Mouse (Mus musculus) frontal cortex, adult (tissue): ENCODE data around the gene Ntn4.
A peak's percentile ranks its signal among the peaks of the same experiment; 100 is the strongest.

Experiments
- ATAC-seq: cut with Nextera tagmentation; 2 replicates; pipeline ENCODE4 v1.9.2; 2017; ENCODE audit warnings: mild to moderate bottlenecking, moderate library complexity, mixed read lengths; ENCODE audit not compliant: low TSS enrichment

Ntn4 gene

GRCm38 (mm10) chr10:93640521-93640952, at the start of gene Ntn4:
Gene Ntn4, plus strand, starts transcription at chr10:93640681.
- no peak for ATAC-seq

- no peak for ATAC-seq
Measured at GRCm38 (mm10) chr10:93592456-93592855, 48.0 kb upstream of the Ntn4 start.

GRCm38 (mm10) chr10:93594022-93594482, 46.4 kb upstream of the Ntn4 start:
- peak; percentile 72 for ATAC-seq

GRCm38 (mm10) chr10:93595831-93596230, 44.6 kb upstream of the Ntn4 start:
- ATAC-seq: no peak

GRCm38 (mm10) chr10:93596641-93597040, 43.8 kb upstream of the Ntn4 start:
- ATAC-seq: no peak

GRCm38 (mm10) chr10:93602309-93602708, 38.2 kb upstream of the Ntn4 start:
- no peak for ATAC-seq

- ATAC-seq: no peak
Measured at GRCm38 (mm10) chr10:93603256-93603655, 37.2 kb upstream of the Ntn4 start.

GRCm38 (mm10) chr10:93606326-93606725, 34.2 kb upstream of the Ntn4 start:
- no peak for ATAC-seq

GRCm38 (mm10) chr10:93608051-93608450, 32.4 kb upstream of the Ntn4 start:
- ATAC-seq: no peak

- ATAC-seq: no peak
Measured at GRCm38 (mm10) chr10:93609236-93609635, 31.2 kb upstream of the Ntn4 start.

GRCm38 (mm10) chr10:93610896-93611295, 29.6 kb upstream of the Ntn4 start:
- ATAC-seq: no peak

- ATAC-seq: peak; percentile 81
Measured at GRCm38 (mm10) chr10:93611419-93612007, 29.0 kb upstream of the Ntn4 start.

GRCm38 (mm10) chr10:93614850-93615249, 25.6 kb upstream of the Ntn4 start:
- ATAC-seq: no peak

- ATAC-seq: no peak
Measured at GRCm38 (mm10) chr10:93620438-93621179, 19.9 kb upstream of the Ntn4 start.

GRCm38 (mm10) chr10:93623725-93624124, 16.8 kb upstream of the Ntn4 start:
- ATAC-seq: no peak

- no peak for ATAC-seq
Measured at GRCm38 (mm10) chr10:93624151-93624550, 16.3 kb upstream of the Ntn4 start.

- ATAC-seq: no peak
Measured at GRCm38 (mm10) chr10:93630310-93630709, 10.2 kb upstream of the Ntn4 start.

GRCm38 (mm10) chr10:93632086-93632485, 8.4 kb upstream of the Ntn4 start:
- no peak for ATAC-seq

GRCm38 (mm10) chr10:93633563-93633962, 6.9 kb upstream of the Ntn4 start:
- peak; percentile 76 for ATAC-seq

- no peak for ATAC-seq
Measured at GRCm38 (mm10) chr10:93633971-93634370, 6.5 kb upstream of the Ntn4 start.

GRCm38 (mm10) chr10:93635941-93636340, 4.5 kb upstream of the Ntn4 start:
- no peak for ATAC-seq

- peak; percentile 42 for ATAC-seq
Measured at GRCm38 (mm10) chr10:93640953-93641820, 706 bp downstream of the Ntn4 start.
